In genomic region chr7:98489131-98489530, GRCm38 (mm10) we compare ENCODE assay signal across 8 mouse cellular contexts. TPM values are rescaled to one million over a fixed set of nuclear protein-coding genes. Genes with fewer than 3 reads are reported as not detected.
DNase-seq lines count a peak whose midpoint lies in the region; ATAC-seq and TF ChIP-seq lines count a peak whose summit lies in the region.

Lrrc32 (plus strand) TSS chr7:98489283.

- H3K4me3 ChIP-seq in neural tube, embryonic 11.5 days (ENCODE audit: low read depth, low read length): peak within 1 kb of the TSS; percentile 43
- peak within 1 kb of the TSS; percentile 50 for H3K4me3 ChIP-seq in embryonic facial prominence, embryonic 12.5 days
- peak within 1 kb of the TSS; percentile 60 for H3K4me3 ChIP-seq in hindbrain, embryonic 10.5 days
- peak within 1 kb of the TSS; percentile 55 for H3K4me3 ChIP-seq in liver, postnatal 0 days (ENCODE audit: low read depth, low read length)

- H3K4me2 ChIP-seq in neural tube, embryonic 11.5 days (ENCODE audit: low read depth): peak within 1 kb of the TSS; percentile 85
- H3K4me2 ChIP-seq in embryonic facial prominence, embryonic 12.5 days (replicated peaks): peak within 1 kb of the TSS; percentile 73
- peak within 1 kb of the TSS; percentile 70 for H3K4me2 ChIP-seq in liver, postnatal 0 days (ENCODE audit: low read depth, low read length)

- H3K9ac ChIP-seq in neural tube, embryonic 11.5 days (ENCODE audit: low read length): peak within 1 kb of the TSS; percentile 60
- peak within 1 kb of the TSS; percentile 40; the same call in 1 of the 2 replicates for H3K9ac ChIP-seq in embryonic facial prominence, embryonic 12.5 days
- peak within 1 kb of the TSS; percentile 57 for H3K9ac ChIP-seq in liver, postnatal 0 days (replicated peaks)

- H3K36me3 ChIP-seq in neural tube, embryonic 11.5 days (ENCODE audit: control insufficient read depth, insufficient read depth, low read length): no peaks in the 10 kb centered on the region
- H3K36me3 ChIP-seq in embryonic facial prominence, embryonic 12.5 days: no peaks in the 10 kb centered on the region
- H3K36me3 ChIP-seq in hindbrain, embryonic 10.5 days: no peaks in the 10 kb centered on the region
- no peaks in the 10 kb centered on the region for H3K36me3 ChIP-seq in liver, postnatal 0 days (replicated peaks; ENCODE audit: insufficient read depth, low read length)

- no peak for TF ChIP-seq CTCF in liver, postnatal 0 days (IDR thresholded peaks at IDR 0.05; ENCODE audit: low read depth)

- 50% methylated on average over 6 of the region's 6 CpGs for WGBS in neural tube, embryonic 11.5 days
- 57% methylated on average over 6 of the region's 6 CpGs for WGBS in embryonic facial prominence, embryonic 12.5 days
- WGBS in hindbrain, embryonic 10.5 days: 64% methylated on average over 6 of the region's 6 CpGs
- 37% methylated on average over 6 of the region's 6 CpGs for WGBS in liver, postnatal 0 days (ENCODE audit: insufficient replicate concordance)

- peak; percentile 11; the same call in 1 of the 2 replicates for ATAC-seq in neural tube, embryonic 11.5 days (ENCODE audit: insufficient read depth, low FRiP score, low TSS enrichment)
- peak; percentile 42; the same call in 1 of the 2 replicates for ATAC-seq in embryonic facial prominence, embryonic 12.5 days (ENCODE audit: insufficient number of reproducible peaks, insufficient read depth, low FRiP score, low TSS enrichment)
- no peak for ATAC-seq in liver, postnatal 0 days
- ATAC-seq in monocyte, adult 5-6 weeks (replicated peaks; ENCODE audit: insufficient number of reproducible peaks, low FRiP score, low TSS enrichment, poor library complexity, severe bottlenecking): no peak

- no peak for DNase-seq in neural tube, embryonic 11.5 days (ENCODE audit: low spot score)
- no peak for DNase-seq in neural tube, embryonic 10.5 days (ENCODE audit: extremely low spot score, low spot score)
- no peak for DNase-seq in hindbrain, embryonic 10.5 days (ENCODE audit: low spot score)
- DNase-seq in liver, postnatal 0 days: no peak
- DNase-seq in cerebellum, postnatal 25 days: no peak
- DNase-seq in layer of hippocampus, adult 9-10 months (ENCODE audit: low spot score): no peak

- no peak within 1 kb of the TSS for H3K27ac ChIP-seq in neural tube, embryonic 11.5 days (ENCODE audit: low read depth, low read length)
- H3K27ac ChIP-seq in embryonic facial prominence, embryonic 12.5 days: no peak within 1 kb of the TSS
- peak within 1 kb of the TSS; percentile 83 for H3K27ac ChIP-seq in hindbrain, embryonic 10.5 days
- peak within 1 kb of the TSS; percentile 34; the same call in 1 of the 2 replicates for H3K27ac ChIP-seq in liver, postnatal 0 days (ENCODE audit: low read depth)

- no peaks in the 10 kb centered on the region for H3K9me3 ChIP-seq in neural tube, embryonic 11.5 days (ENCODE audit: control insufficient read depth, low read length)
- no peaks in the 10 kb centered on the region for H3K9me3 ChIP-seq in embryonic facial prominence, embryonic 12.5 days
- H3K9me3 ChIP-seq in hindbrain, embryonic 10.5 days: no peaks in the 10 kb centered on the region
- no peaks in the 10 kb centered on the region for H3K9me3 ChIP-seq in liver, postnatal 0 days (ENCODE audit: low read length)

- H3K4me1 ChIP-seq in neural tube, embryonic 11.5 days (ENCODE audit: control insufficient read depth, insufficient read depth, low read length): no peaks in the 10 kb centered on the region
- H3K4me1 ChIP-seq in embryonic facial prominence, embryonic 12.5 days: peaks cover 17% of the 10 kb centered on the region; the same call in 1 of the 2 replicates
- peaks cover 49% of the 10 kb centered on the region for H3K4me1 ChIP-seq in hindbrain, embryonic 10.5 days (replicated peaks)
- H3K4me1 ChIP-seq in liver, postnatal 0 days (ENCODE audit: insufficient read depth): peaks cover 19% of the 10 kb centered on the region

- H3K27me3 ChIP-seq in neural tube, embryonic 11.5 days (ENCODE audit: control insufficient read depth, insufficient read depth, low read length): 0 out of 2 replicates have a peak, but pooled peaks cover 3% of the 10 kb centered on the region
- H3K27me3 ChIP-seq in embryonic facial prominence, embryonic 12.5 days: 0 out of 2 replicates have a peak, but pooled peaks cover 4% of the 10 kb centered on the region
- peaks cover 45% of the 10 kb centered on the region for H3K27me3 ChIP-seq in hindbrain, embryonic 10.5 days (ENCODE audit: insufficient read depth, poor library complexity, severe bottlenecking)
- H3K27me3 ChIP-seq in liver, postnatal 0 days (ENCODE audit: insufficient read depth, low read length): peaks cover 26% of the 10 kb centered on the region

- no peak for TF ChIP-seq EP300 in liver, postnatal 0 days (IDR thresholded peaks at IDR 0.05; ENCODE audit: low read depth)

RNA-seq across cellular contexts. Expression of gene Lrrc32, which starts in this region (rescaled TPM):
- 4.5 and 6.4 TPM in 2 replicates for polyA plus RNA-seq in neural tube, embryonic 11.5 days (2014; fragmentation: Nextera tagmentation; extraction: Ambion mirVana)
- 3.9 and 4.6 TPM in 2 replicates for polyA plus RNA-seq in embryonic facial prominence, embryonic 12.5 days (2016; fragmentation: Nextera tagmentation; extraction: Ambion mirVana)
- 5.8 and 6.0 TPM in 2 replicates for polyA plus RNA-seq in hindbrain, embryonic 10.5 days (2016; fragmentation: Nextera tagmentation; extraction: Ambion mirVana)
- 6.1 and 6.2 TPM in 2 replicates for polyA plus RNA-seq in liver, postnatal 0 days (2015; fragmentation: Nextera tagmentation; extraction: Ambion mirVana)
- total RNA-seq in monocyte, adult 5-6 weeks (2017): 0.10 TPM in 1 of 3 replicates, not detected in the others

Comparison
In these comparisons a context has a peak if more than half of its experiments do, and no peak if none do; other contexts are left out.
1. ATAC-seq: peak in neural tube, embryonic 11.5 days (single experiment) and embryonic facial prominence, embryonic 12.5 days (single experiment); none in liver, postnatal 0 days (single experiment) and monocyte, adult 5-6 weeks (single experiment).
2. H3K27ac ChIP-seq: peak in hindbrain, embryonic 10.5 days (single experiment) and liver, postnatal 0 days (single experiment); none in neural tube, embryonic 11.5 days (single experiment) and embryonic facial prominence, embryonic 12.5 days (single experiment).
3. Peak in every context shown above with its lines, with median percentiles within 50 percentile points of each other: H3K4me2 ChIP-seq, H3K4me3 ChIP-seq and H3K9ac ChIP-seq.